Mouse (Mus musculus): ENCODE measurements around the gene Nhsl1.

DNA sequence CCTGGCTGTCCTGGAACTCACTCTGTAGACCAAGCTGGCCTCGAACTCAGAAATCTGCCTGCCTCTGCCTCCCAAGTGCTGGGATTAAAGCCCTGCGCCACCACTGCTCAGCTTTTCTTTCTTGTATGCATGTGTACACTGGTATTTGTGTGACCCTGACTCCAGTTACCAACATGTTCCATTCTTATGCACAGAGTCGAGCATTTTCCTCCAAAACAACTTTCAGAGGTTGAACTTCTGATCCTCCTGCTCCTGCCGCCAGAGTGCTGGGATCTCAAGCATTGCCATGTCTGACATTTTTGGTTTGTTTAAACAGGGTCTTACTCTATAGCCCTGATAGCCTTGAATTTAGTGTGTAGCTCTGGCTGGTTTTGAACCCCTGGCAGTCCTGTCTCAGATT, 15.4 kb downstream of the Nhsl1 start:
- TF ChIP-seq CTCF (IDR thresholded peaks at IDR 0.05; ENCODE audit: control insufficient read depth, insufficient read depth, insufficient replicate concordance, low read depth, low read length) (no peak), POLR2A (IDR thresholded peaks at IDR 0.05; ENCODE audit: control insufficient read depth, low read depth, low read length) (no peak)

Measured in testis, adult 2 months (tissue).